Mouse (Mus musculus) c-Kit-positive CD71-negative TER-119-negative erythroid progenitor cells, embryonic 14.5 days (primary cell): ENCODE measurements around the gene Rgs14.
A peak's percentile ranks its signal among the peaks of the same experiment; 100 is the strongest.

ENCODE experiments used
- DNase-seq: peaks from one replicate; pipeline ENCODE4 v3.0.0-alpha.2; 2013; ENCODE audit warnings: low read depth

Rgs14 gene

DNA sequence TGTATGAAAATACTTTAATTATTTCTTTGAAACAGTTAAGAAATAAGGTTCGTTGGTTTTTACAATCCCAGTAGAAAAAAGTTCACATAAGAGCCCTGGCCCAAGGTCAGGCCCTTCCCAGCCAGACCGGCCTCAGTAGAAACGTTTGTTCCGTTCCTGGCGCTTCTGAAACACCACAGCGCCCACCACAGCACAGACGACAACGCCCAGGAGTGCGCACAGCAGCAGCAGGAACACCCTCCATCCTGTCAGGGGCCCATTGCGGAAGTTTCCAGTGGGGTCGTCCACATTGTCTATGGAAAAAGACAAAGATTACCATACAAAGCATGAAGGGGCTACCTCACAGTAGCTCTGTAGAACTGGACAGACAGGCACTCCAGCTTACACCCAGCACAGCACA lies 22.8 kb upstream of the Rgs14 start:
- DNase-seq = no peak

DNA sequence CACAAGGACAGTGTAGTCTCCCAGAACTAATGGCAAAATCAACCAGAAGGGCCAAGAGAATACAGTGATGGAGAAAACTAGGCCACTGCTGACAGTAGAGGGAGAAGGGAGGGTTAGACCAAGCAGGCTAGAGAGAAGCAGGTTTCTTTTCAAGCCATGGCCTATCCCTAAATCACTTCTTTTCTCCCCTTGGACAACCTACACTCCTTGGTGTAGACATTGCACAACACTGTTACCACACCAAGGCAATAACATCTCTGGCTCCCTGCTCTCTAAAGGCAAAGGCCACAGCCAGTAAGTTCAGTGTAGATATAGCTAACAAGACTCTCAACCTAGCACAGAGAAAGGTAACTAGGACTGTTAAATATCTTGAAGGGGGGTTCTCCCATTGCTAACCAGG lies 8.4 kb upstream of the Rgs14 start:
- DNase-seq = no peak

DNA sequence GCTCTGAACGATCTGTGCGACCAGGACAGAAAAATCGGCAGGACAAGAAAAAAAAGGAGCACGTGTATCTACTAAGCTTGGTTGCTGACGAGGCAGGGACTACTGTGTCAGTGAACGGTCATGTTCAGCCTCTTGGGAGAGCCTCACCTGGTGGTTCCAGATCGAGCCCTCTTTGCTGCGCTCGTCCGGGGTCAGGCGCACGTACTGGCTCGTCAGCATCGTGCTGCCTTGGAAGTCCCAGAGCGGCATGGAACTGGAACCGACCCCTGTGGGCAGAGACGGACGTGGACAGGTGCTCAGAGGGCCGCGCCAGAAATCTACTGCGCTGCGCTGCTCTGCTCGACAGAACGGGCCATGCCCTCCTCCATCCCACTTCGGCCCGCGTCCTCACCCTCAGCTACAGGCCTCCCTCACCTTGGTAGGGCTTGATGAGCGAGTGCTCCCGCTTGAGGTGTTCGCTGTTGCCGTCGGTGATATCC lies 7.5 kb upstream of the Rgs14 start:
- DNase-seq = no peak

DNA sequence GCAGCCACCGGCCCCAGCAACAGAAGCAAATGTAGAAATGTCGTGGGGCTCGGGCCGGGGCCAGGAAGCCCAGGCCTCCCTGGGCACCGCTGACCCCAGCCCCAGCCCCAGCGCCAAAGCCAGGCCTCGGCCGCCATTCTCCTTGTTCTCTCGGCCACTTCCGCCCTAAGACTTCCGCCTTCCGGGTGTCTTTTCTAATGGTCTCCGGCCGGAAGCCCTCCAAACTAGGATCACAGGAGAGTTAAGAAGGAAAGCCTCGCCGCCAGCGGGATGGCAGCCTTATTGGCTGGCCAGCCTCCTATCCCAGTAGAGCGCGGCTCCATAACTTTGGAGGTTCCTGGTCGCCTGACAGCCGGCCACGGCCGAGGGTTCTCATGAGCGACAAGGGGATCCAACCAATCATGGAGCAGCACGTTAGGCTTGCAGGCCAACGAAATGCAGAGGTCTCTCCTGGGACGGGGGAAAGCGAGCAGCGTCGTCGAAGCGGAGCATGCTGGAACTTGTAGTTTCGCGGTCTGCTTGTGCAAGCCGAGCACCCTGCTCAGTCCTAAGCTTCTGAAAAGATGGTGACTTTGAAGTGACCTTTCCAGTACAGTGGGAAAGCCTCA lies 7.0 kb upstream of the Rgs14 start, which contains the start of gene Lman2:
Gene Lman2, minus strand, starts transcription at position 331 of the 608 bp plus-strand sequence.
- DNase-seq = peak; percentile 93

DNA sequence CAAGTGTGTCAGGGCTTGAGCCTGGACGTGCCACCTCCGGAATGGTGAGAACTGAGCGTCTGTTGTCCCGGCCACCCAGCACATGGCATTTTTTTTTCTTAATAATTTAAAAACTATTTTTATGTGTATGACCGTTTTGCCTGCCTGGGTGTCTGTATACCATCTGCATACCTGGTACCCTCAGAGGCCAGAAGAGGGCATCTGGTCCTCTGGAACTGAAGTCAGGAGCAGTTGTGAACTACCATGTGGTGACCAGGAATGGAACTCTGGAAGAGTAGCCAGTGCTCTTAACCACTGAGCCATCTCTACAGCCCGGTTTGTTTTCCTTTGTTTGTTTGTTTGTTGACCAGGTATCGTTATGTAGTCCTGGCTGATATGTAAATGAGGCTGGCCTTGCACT lies 1.1 kb upstream of the Rgs14 start:
- DNase-seq = no peak

DNA sequence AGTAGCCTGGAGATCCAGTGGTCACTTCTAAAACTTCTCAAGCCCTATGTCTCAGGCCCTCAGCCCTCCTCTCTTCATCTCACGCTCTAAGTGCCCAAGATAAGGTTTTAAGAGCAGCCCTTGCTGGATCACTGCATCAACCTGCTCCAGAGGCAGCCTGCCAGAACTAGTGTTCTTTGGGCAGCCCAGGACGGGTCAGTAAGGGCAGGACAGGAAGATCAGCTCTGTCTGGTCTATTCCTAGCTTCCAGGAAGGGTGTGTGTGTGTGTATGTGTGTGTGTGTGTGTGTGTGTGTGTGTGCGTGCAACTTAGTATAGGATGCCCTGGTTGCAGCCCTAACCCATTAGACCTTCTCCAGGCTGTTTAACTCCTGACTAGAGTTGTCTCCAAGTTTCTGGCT lies 702 bp downstream of the Rgs14 start:
- DNase-seq = no peak

DNA sequence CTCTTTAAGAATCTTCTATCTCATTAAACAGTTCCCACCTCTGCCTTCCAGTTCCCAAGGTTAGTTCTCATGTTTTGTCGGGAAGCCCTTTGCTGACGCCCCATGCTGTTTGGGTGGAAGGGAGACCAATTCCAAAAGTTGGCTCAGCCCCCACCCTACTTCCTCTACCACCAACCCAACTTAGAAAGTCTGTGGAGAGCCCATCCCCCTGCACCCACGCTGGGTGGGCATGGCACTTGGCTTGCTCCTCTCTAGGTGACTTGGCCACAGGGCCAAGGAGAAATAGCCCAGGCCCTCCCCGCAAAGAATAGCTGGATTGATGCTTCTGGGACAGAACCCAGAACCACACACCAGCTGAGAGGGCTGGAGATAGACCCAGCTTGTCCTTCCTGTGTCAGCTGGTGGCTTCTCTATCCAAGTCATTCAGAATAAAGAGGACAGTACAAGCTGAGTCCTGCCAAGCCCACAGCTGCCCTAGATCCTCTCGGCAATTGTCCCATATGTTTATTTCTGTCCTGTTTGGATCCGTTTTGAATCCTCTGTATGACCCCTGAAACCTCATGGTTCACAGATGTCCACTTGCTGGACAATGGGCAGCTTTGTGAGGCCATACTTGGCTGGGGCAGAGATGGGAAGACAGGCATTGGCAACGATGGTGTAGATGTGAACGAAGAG lies 1.6 kb downstream of the Rgs14 start:
- no peak for DNase-seq

DNA sequence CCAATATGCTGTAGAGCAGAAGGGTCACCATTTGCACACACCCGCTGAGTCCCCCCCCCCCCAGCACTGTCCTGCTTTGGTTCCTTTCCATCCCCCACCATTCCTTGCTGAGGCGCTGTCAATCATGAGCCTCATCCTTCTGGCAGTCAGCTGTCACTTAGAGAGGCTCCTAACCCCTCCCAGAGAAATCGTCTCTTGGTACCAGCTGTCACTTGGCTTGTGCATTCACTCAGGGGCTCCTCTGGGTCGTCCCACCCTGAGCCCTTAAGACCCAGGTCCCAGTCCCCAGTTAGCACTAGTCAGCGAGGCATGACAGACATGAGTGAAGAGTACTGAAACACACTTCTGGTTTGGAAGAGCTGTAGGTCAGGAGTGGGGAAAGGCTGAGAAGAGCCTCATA lies 2.2 kb downstream of the Rgs14 start:
- DNase-seq = no peak

DNA sequence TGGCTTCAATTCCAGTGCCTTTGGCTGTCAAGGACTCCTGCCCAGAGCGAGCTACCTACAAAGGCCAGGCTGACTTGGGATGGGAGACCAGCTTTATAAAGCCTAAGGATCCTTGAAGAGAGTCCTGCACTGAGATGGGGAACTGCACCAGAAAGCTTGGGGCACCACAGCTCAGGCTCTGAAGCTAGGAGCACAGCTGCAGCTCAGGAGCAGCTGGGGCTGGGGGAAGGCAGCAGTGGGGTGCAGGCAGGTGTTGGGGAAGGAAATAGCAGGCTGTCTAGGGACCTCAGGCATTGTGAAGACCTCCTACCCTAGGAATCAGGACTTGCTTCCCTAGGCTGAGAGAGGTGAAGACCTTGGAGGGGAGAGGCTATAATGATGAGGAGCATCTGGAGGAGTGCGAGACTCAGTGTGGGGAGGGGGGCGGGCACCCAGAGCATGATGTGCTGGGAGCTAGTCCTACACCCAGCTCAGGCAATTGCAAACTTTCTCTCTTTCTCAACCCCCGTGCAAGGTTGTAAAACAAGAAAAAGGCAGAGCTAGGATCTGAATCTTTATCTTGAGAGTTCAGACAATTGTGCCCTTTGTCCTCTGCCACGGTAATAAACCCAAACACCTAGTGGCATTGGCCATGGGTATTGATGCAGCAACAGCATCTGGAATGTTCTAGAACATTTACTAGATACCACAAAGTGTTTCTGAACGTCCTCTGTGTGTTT lies 4.8 kb downstream of the Rgs14 start:
- DNase-seq = no peak

DNA sequence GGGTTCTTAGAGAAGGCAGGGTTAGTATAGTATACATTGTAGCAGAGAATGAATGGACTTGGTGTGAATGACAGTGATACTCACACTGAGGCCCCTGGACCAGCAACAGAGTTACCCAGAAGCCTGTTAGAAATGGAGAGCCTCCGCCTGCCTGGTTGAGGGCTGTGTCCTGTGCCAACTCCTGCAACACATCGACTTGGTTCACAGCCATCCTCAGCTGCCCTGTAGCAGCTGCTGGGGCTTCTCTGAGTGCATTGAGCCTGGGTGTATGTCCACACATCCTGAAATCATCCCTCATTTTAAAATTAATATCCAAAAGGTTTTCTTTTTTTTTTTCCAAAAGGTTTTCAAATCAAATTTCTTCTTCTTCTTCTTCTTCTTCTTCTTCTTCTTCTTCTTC lies 6.3 kb downstream of the Rgs14 start:
- DNase-seq = no peak

DNA sequence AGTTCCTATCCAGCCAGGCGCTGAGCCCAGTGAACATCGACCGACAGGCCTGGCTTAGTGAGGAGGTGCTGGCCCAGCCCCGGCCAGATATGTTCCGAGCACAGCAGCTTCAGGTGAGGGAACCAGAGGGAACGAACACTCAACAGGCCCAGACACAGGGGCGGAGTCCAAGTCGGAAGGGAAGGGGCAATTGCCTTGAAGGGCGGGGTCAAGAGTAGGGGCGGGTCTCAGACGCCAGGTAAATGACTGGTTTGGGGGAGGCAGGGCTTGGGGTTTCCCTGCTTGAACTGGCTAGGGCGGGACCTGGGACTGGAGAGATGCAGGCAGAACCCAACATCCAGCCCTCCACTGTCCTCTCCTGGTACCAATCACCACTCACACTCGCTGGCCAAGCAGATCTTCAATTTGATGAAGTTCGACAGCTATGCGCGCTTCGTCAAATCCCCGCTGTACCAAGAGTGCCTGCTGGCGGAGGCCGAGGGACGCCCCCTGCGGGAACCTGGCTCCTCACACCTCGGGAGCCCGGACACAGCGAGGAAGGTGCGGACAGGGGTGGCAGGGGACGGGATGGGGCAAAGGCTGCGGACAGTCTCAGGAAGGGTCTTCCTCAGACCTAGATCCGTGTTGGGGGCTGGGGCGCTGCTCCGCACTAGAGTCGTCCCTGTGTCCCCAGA lies 9.5 kb downstream of the Rgs14 start:
- no peak for DNase-seq

DNA sequence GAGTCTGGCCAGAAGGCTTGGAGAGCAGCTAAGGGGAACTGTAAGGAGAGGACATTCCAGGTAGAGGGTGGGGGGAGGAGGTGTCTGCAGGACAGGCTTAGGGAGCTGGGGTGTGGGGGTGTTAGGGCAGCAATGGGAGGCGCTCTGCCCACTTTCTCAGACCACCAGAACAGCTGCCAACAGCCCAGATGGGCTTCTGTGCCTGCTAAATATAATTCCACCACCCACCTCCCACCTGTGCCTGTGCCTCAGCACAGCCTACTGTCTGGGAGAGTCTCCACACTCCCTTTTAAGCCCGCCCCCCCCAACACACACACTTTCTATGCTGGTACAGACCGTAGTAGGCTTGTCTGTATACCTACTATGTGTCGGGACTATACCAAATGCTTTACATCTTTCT lies 12.3 kb downstream of the Rgs14 start:
- DNase-seq = no peak

DNA sequence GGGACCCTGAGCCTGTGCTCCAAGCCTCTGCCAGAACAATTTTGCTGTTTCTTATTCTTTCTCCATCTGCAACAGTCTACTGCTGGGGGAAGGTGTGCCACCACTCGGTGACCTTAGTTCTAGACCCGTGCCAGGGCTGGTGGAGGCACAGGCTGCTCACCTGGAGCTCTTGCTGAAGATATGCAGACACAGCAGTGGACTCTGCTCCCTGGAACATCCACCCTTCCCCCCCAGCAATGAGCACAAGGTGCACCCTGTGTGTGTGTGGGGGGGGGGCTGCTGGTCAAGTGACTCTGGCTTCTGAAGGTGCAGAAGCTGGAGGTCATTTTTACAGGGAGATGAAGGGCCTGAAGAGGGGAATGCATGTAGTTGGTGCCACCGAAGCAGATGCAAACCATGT lies 21.1 kb downstream of the Rgs14 start:
- DNase-seq = no peak

DNA sequence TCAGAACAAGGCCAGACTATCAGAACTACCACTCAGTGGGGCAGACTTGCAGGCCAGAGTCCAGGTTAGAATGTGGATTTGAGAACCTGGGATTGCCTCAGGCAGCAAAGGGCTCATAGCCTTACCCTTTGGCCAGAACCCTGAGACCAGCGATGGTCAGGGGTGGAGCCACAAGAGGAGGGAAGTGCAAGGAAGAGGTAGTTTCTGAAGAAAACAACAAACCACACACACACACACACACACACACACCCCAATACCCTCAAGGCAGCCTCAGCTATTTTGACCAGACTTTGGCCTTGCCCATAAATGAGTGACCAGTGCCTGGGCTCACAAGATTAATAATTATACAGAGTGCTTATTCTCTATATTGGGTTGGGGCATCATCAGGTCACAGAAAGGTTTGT lies 22.1 kb downstream of the Rgs14 start:
- no peak for DNase-seq

DNA sequence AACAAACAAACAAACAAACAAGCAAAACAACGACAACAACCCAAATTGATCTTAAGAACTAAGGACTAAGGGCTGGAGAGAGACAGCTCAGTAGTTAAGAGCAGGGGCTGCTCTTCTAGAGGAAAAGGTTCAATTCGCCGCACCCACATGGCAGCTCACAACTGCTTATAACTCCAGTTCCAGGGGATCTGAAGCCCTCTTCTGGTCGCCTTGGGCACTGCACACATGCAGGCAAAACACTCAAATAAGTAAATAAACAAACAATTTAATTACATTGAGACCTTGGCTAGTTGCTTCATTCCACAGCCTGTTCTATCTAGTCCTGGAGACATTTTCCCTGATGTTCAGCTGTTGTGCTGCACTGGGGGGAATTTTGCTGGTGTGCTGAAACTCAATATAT lies 23.4 kb downstream of the Rgs14 start:
- no peak for DNase-seq

DNA sequence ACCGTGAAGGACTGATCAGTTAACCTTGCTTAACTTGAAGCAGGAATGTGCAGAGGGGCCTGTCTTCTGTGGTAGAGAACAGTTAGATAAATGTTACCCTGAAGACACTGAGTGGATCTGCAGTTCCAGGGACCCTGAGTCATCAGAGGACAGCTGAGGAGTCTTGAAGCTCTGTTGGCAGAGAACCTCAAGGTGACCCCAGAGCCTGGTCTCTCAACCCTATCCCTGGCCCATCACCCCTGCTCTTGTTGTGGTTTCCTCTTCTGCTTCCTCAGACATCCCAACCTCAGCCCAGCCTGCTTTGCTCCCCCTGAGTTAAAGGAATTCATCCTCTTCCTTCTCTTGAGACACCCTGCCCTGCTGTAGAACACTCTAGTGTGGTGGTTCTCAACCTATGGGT lies 28.6 kb downstream of the Rgs14 start, which contains the start of gene Slc34a1:
Gene Slc34a1, plus strand, starts transcription at position 100 of the 400 bp plus-strand sequence.
- no peak for DNase-seq

DNA sequence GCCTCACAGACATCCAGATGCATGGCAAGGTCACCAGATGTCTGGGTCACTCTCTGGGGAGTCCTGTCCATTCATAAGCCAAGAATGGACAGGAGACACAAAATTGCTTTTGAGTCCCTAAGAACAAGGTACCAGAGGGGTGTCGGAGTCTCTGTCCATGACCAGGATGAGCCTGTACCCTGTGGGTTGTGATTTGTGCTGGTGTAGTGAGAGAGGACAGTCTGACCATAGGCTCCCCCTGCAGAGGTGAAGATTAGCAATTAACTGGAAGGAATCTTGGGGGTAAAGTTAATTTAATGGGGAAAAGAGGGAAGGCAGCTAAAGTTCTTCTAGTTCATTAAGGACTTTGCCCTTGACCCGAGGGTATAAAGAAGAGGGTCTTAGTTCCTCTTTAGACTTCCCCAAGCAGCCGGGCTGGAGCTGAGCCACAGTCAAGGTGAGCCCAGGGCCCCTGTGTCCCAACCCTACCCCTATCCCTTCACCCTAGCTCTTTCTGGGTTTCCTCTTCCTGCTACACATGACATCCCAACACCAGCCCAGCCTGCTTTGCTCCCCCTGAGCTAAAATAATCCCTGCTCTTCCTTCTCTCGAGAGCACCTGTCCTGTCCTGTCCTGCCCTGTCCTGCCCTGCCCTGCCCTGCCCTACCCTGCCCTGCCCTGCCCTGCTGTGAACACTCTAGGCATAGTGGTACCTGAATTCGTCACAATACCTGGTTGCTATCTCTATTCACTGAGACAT lies 29.9 kb downstream of the Rgs14 start:
- DNase-seq = no peak

DNA sequence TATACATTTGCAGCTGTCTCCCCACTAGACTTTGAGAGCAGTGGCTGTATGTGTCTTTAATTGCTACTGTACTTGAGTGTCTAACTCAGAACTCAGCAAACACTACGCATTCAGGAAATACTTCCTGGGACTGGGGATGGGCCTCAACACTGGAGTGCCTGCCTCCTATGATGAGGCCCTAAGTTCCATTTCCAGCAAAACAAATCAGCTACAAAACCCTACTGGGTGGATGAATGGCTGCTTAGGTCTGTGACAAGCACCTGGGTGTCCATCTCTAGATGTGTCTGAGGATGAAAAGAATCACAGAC lies 30.5 kb downstream of the Rgs14 start:
- DNase-seq = no peak

DNA sequence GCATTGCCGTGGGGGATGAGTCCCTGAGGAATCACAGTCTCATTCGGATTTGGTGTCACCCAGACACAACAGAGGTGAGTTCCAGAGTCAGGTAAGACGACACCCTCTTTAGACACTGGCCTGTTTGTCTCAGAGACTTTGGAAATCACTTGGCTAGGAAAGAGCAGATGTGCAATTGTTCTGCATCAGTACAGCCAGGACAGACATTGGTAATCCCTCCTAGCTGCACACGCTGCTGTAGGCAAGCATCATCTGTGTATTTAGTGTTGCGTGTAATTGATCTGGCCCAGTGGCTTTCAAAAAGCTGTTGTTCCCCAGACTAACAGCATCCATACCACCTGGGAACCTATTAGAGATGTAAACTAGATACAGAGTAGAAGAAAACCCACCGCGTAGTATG lies 33.7 kb downstream of the Rgs14 start:
- DNase-seq = no peak

DNA sequence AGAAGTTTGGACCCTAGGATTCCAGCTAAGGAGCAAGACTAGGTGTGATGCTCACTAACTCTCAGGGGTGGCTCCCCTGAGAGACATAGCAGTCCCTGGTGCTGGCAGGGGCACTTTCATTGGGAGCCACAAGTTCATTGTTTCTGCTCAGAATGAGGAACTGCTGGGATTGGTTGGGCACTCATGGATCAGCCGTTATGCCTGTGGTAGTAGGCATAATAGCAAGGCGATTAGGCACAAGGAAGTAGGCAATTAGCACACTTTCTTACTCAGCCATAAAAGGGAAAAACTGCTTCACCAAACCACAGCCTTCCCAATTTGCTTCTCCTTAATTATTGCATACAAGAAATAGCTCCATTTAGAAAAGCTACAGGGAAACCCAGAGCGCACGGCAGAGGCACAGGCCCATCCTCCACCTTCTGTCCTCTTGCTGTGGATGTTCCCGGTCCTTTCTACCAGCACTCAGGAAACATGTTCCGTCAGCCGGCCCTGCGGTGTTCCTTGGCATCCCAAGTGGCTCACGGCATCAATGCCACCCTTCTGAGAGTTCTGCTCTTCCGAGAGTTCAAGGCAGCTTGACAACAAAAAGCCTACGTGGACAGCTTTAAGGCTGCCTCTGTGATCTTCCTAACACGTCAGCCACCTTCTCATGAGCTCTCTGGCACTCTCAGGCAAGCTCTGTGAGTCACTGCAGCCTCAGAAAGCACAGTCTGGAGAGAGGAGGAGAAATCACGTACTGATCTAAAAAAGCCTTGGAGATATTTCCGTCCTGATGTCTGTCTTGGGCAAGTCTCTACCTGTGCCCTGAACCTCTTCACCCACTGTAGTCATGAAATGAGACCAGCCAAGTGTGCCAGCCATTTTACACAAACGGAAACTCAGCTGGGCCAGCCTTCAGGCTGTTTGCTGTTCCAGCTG lies 34.7 kb downstream of the Rgs14 start:
- no peak for DNase-seq
